Mouse (Mus musculus): ENCODE measurements around the gene Kctd10.

Gene Kctd10

GRCm38 (mm10) chr5:114380209-114381012 is at the start of gene Kctd10, which contains the start of gene Ube3b:
Kctd10 (minus strand) TSS chr5:114380508.
Ube3b (plus strand) TSS chr5:114380607.
- DNase-seq (ENCODE audit: low spot score in 2 of 2), result peak; percentile 81 to 85

- DNase-seq (ENCODE audit: low spot score in 2 of 2), result no peak
Measured at GRCm38 (mm10) chr5:114429781-114430180, 49.5 kb upstream of the Kctd10 start.

- no peak for DNase-seq (ENCODE audit: low spot score in 2 of 2)
Measured at GRCm38 (mm10) chr5:114428621-114429020, 48.3 kb upstream of the Kctd10 start.

GRCm38 (mm10) chr5:114426732-114427131 is 46.4 kb upstream of the Kctd10 start:
- DNase-seq (ENCODE audit: low spot score in 2 of 2), result no peak

- no peak for DNase-seq (ENCODE audit: low spot score in 2 of 2)
Measured at GRCm38 (mm10) chr5:114423961-114424360, 43.7 kb upstream of the Kctd10 start.

- no peak for DNase-seq (ENCODE audit: low spot score in 2 of 2)
Measured at GRCm38 (mm10) chr5:114422591-114422990, 42.3 kb upstream of the Kctd10 start.

GRCm38 (mm10) chr5:114421561-114422298 is 41.4 kb upstream of the Kctd10 start:
- DNase-seq (ENCODE audit: low spot score in 2 of 2), result no peak

- DNase-seq (ENCODE audit: low spot score in 2 of 2), result no peak
Measured at GRCm38 (mm10) chr5:114418541-114418940, 38.2 kb upstream of the Kctd10 start.

- no peak for DNase-seq (ENCODE audit: low spot score in 2 of 2)
Measured at GRCm38 (mm10) chr5:114416855-114417254, 36.5 kb upstream of the Kctd10 start.

- no peak for DNase-seq (ENCODE audit: low spot score in 2 of 2)
Measured at GRCm38 (mm10) chr5:114415606-114416005, 35.3 kb upstream of the Kctd10 start.

GRCm38 (mm10) chr5:114413067-114413735 is 32.9 kb upstream of the Kctd10 start:
- DNase-seq (ENCODE audit: low spot score in 2 of 2), result no peak

- DNase-seq (ENCODE audit: low spot score in 2 of 2), result no peak
Measured at GRCm38 (mm10) chr5:114412361-114412998, 32.2 kb upstream of the Kctd10 start.

- DNase-seq (ENCODE audit: low spot score in 2 of 2), result no peak
Measured at GRCm38 (mm10) chr5:114410429-114410828, 30.1 kb upstream of the Kctd10 start.

- no peak for DNase-seq (ENCODE audit: low spot score in 2 of 2)
Measured at GRCm38 (mm10) chr5:114408846-114409245, 28.5 kb upstream of the Kctd10 start.

GRCm38 (mm10) chr5:114407810-114408209 is 27.5 kb upstream of the Kctd10 start:
- DNase-seq (ENCODE audit: low spot score in 2 of 2), result no peak

GRCm38 (mm10) chr5:114407269-114407668 is 27.0 kb upstream of the Kctd10 start:
- DNase-seq (ENCODE audit: low spot score in 2 of 2), result no peak

GRCm38 (mm10) chr5:114406592-114406991 is 26.3 kb upstream of the Kctd10 start:
- DNase-seq (ENCODE audit: low spot score in 2 of 2), result no peak

GRCm38 (mm10) chr5:114393169-114393568 is 12.9 kb upstream of the Kctd10 start:
- no peak for DNase-seq (ENCODE audit: low spot score in 2 of 2)

GRCm38 (mm10) chr5:114384448-114384847 is 4.1 kb upstream of the Kctd10 start:
- DNase-seq (ENCODE audit: low spot score in 2 of 2), result no peak

GRCm38 (mm10) chr5:114383184-114383904 is 3.0 kb upstream of the Kctd10 start:
- no peak for DNase-seq (ENCODE audit: low spot score in 2 of 2)

GRCm38 (mm10) chr5:114381013-114381351 is 674 bp upstream of the Kctd10 start:
- DNase-seq (ENCODE audit: low spot score in 2 of 2), result no peak

All from urinary bladder, postnatal 4 days (tissue).